Mouse (Mus musculus) stomach, postnatal 0 days (tissue): ENCODE data around the gene Otulin. TPM values are rescaled to one million over a fixed set of nuclear protein-coding genes. Genes with fewer than 3 reads are reported as not detected.

Source experiments
- ATAC-seq: fragments of 200-750 bp; cut with Nextera tagmentation; 2 replicates; pipeline ENCODE4 v1.8.0; 2017; ENCODE audit not compliant: low FRiP score, low TSS enrichment
- DNase-seq: peaks from one replicate; pipeline ENCODE4 v3.0.0-alpha.2; 2016; ENCODE audit warnings: low spot score
- H3K27ac ChIP-seq: fragments of 300-500 bp; sonication (generic); replicated peaks from 2 replicates; pipeline ENCODE4 v1.5.1; 2014; ENCODE audit warnings: mild to moderate bottlenecking, control low read depth
- H3K27me3 ChIP-seq: fragments of 300-500 bp; sonication (generic); 2 replicates; pipeline ENCODE4 v1.6.1; 2014; ENCODE audit warnings: low read length; ENCODE audit not compliant: control insufficient read depth, insufficient read depth
- H3K36me3 ChIP-seq: fragments of 300-500 bp; sonication (generic); 2 replicates; pipeline ENCODE4 v1.6.1; 2014; ENCODE audit warnings: low read length, mixed read lengths; ENCODE audit not compliant: control insufficient read depth, insufficient read depth
- H3K4me1 ChIP-seq: fragments of 300-500 bp; sonication (generic); replicated peaks from 2 replicates; pipeline ENCODE4 v1.6.1; 2014; ENCODE audit warnings: antibody characterized with exemption; ENCODE audit not compliant: control insufficient read depth, insufficient read depth
- H3K4me2 ChIP-seq: fragments of 300-500 bp; sonication (generic); replicated peaks from 2 replicates; pipeline ENCODE4 v1.6.1; 2014; ENCODE audit warnings: low read depth, mild to moderate bottlenecking, control low read depth, moderate library complexity
- H3K4me3 ChIP-seq: fragments of 300-500 bp; sonication (generic); 2 replicates; pipeline ENCODE4 v1.5.1; 2014; ENCODE audit warnings: low read depth, low read length, control low read depth
- H3K9ac ChIP-seq: fragments of 300-500 bp; sonication (generic); 2 replicates; pipeline ENCODE4 v1.6.1; 2014; ENCODE audit warnings: mild to moderate bottlenecking, low read length, control low read depth, mixed read lengths
- H3K9me3 ChIP-seq: fragments of 300-500 bp; sonication (generic); 2 replicates; pipeline ENCODE4 v1.6.1; 2016; ENCODE audit warnings: low read length; ENCODE audit not compliant: control insufficient read depth
- CTCF ChIP-seq: IDR thresholded peaks from 2 replicates; pipeline ENCODE4 v1.5.1; 2016; ENCODE audit warnings: antibody characterized with exemption, low read depth, mild to moderate bottlenecking, moderate library complexity
- EP300 ChIP-seq: optimal IDR thresholded peaks from 2 replicates; pipeline ENCODE3; 2016; ENCODE audit warnings: antibody characterized with exemption
- WGBS: fragments of 180-500 bp; shearing (Covaris S2); extraction: QIAGEN DNeasy Blood & Tissue Kit; methylation state at CpG from one replicate; pipeline ENCODE4 v1.1.7; 2014; 5-methylcytosine and 5-hydroxymethylcytosine counted together
- polyA plus RNA-seq: library from polyadenylated mRNA; unstranded; fragments of >200 nt; fragmentation: Nextera tagmentation; extraction: Ambion mirVana; gene quantifications from 2 replicates; pipeline ENCODE4 v1.2.1, GENCODE M21; 2015

Otulin gene
- polyA plus RNA-seq, 1 experiment from 2014 or later = 23.7 TPM

DNA sequence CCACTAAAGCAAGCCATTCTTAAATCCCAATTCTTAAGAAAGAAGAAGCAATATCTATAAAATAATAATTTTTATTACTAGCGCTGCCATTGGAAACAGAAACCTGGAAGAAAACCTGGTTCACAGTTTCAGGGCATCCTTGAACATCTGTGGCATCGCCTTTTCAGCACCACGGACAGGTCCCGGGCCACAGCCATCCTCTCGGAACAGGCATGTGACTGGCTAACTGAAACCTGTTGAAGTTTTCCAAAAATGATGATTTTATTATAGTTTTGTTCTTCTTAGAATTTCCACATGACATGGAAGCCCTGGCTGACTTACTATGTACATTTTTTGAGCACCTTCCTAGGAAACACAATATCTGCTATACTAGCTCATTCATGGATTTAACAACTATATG, 24.5 kb upstream of the Otulin start:
- Histone ChIP-seq H3K4me2 (no peak overlapping the region), H3K36me3 (no peaks in the 10 kb centered on the region), H3K4me1 (no peaks in the 10 kb centered on the region), H3K4me3 (no peak overlapping the region), H3K9me3 (no peaks in the 10 kb centered on the region), H3K27me3 (no peaks in the 10 kb centered on the region), H3K9ac (no peak overlapping the region), H3K27ac (no peak overlapping the region)
- 12% methylated on average over 5 of the region's 5 CpGs for WGBS
- ATAC-seq (no peak), DNase-seq (peak; percentile 53)
- no peak for TF ChIP-seq CTCF
- no peak for TF ChIP-seq EP300

DNA sequence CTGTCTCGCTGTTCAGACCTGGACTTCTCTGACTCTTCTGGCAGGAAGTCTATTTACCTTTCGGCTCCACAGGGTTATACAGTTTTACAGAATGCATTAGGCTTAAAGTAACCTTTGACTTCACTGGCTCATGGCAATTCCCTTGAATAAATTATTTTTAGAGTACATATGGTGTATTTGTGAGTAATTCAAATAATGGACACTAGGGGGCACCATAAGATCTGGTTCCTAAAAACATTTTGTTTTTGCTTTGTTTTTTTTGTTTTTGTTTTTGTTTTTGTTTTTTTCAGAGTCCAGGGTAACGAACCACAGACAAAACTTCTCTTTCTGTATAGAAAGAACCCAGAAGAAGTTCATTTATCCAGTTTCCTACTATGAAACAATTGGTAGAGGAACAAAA, 17.2 kb upstream of the Otulin start:
- H3K27ac ChIP-seq = no peak overlapping the region
- no peak overlapping the region for H3K9ac ChIP-seq
- ATAC-seq (no peak), DNase-seq (no peak)
- 37% methylated on average over 3 of the region's 3 CpGs for WGBS
- no peak overlapping the region for H3K4me3 ChIP-seq
- no peaks in the 10 kb centered on the region for H3K9me3 ChIP-seq
- no peak for TF ChIP-seq EP300
- peak; percentile 75 for TF ChIP-seq CTCF
- H3K36me3 ChIP-seq = no peaks in the 10 kb centered on the region
- no peak overlapping the region for H3K4me2 ChIP-seq
- H3K27me3 ChIP-seq = no peaks in the 10 kb centered on the region
- no peaks in the 10 kb centered on the region for H3K4me1 ChIP-seq

DNA sequence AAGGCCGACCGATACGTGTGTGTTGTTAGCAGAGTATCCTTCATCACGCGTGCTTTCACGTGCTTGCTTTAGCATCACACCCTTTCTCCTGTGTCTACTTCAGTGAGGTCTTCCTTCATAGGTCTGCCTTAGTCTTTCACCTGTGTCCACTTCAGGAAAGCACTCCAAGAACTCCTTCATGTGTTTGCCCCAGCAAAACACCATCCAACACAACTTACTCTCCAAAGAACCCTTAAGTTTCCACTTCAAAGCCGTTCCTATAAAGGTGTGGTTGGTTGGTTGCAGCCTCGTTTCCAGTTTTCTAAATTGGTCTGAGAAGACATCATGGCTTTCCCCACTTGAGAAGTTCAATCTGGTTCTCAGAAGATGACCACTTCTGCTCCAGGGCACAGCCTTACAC, 16.2 kb upstream of the Otulin start:
- 90% methylated on average over 8 of the region's 8 CpGs for WGBS
- Histone ChIP-seq H3K4me2 (no peak overlapping the region), H3K9me3 (no peaks in the 10 kb centered on the region), H3K36me3 (no peaks in the 10 kb centered on the region), H3K4me1 (no peaks in the 10 kb centered on the region), H3K27ac (no peak overlapping the region), H3K9ac (no peak overlapping the region), H3K4me3 (no peak overlapping the region), H3K27me3 (no peaks in the 10 kb centered on the region)
- TF ChIP-seq CTCF = no peak
- TF ChIP-seq EP300 = no peak
- no peak for DNase-seq
- no peak for ATAC-seq

DNA sequence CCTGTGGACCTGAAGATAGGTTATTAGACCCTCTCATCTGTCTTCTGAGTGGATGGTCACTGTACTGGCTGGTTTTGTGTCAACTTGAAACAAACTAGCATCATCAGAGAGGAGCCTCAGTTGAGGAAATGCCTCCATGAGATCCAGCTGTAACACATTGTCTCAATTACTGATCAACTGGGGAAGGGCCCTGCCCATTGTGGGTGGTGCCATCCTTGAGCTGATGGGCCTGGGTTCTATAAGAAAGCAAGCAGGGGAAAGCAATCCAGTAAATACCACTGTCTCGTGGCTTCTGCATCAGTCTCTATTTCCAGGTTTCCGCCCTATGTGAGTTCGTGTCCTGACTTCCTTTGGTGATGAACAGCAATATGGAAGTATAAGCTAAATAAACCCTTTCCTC, 14.8 kb upstream of the Otulin start:
- no peaks in the 10 kb centered on the region for H3K36me3 ChIP-seq
- no peaks in the 10 kb centered on the region for H3K27me3 ChIP-seq
- H3K4me3 ChIP-seq = no peak overlapping the region
- WGBS = 79% methylated on average over 3 of the region's 3 CpGs
- no peaks in the 10 kb centered on the region for H3K4me1 ChIP-seq
- DNase-seq (no peak), ATAC-seq (no peak)
- no peak overlapping the region for H3K27ac ChIP-seq
- H3K9ac ChIP-seq = no peak overlapping the region
- TF ChIP-seq CTCF (no peak), EP300 (no peak)
- no peak overlapping the region for H3K4me2 ChIP-seq
- H3K9me3 ChIP-seq = no peaks in the 10 kb centered on the region

DNA sequence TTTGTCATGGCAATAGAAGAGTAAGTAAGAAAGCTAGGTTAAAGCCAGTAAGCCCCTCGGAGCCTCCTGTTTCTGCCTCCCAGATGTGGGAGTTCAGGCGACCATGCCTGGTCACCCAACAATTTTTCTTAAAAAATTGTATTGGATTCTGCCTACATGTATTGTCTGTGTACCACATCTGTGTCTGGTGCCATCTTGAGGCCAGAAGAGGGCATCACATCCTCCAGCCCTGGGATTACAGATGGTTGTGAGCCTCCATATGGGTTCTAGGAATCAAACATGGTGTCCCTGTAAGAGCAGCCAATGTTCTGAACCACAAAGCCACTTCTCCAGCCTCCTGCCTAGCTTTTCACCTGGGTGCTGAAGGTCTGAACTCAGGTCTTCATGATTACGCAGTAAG, 12.4 kb upstream of the Otulin start:
- no peak overlapping the region for H3K27ac ChIP-seq
- H3K9me3 ChIP-seq = no peaks in the 10 kb centered on the region
- TF ChIP-seq CTCF = peak; percentile 77
- TF ChIP-seq EP300 = no peak
- no peak overlapping the region for H3K4me2 ChIP-seq
- no peak overlapping the region for H3K4me3 ChIP-seq
- DNase-seq (no peak), ATAC-seq (no peak)
- no peaks in the 10 kb centered on the region for H3K36me3 ChIP-seq
- H3K9ac ChIP-seq = no peak overlapping the region
- 90% methylated on average over 3 of the region's 3 CpGs for WGBS
- H3K4me1 ChIP-seq = no peaks in the 10 kb centered on the region
- no peaks in the 10 kb centered on the region for H3K27me3 ChIP-seq

DNA sequence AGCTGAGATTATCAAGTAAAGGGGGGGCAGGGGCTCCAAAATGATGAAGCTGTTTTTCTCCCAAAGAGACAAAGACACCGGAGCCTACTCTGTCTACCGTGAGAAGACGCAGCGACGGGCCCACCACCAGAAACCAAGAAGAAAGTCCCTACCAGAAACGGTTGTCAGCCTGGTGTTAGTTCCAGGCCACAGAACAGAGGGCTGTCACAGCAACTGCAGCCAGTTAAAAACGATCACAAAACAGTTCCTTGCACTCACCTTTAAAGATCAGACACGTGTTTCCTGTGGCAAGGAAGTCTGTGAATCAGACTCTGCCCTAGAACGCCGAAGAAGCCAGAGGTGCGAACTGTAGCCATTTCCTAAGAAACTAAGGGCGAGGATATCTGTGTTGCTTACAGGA, 10.7 kb upstream of the Otulin start:
- no peaks in the 10 kb centered on the region for H3K36me3 ChIP-seq
- DNase-seq = no peak
- H3K4me2 ChIP-seq = no peak overlapping the region
- no peak overlapping the region for H3K9ac ChIP-seq
- H3K27me3 ChIP-seq = no peaks in the 10 kb centered on the region
- H3K4me1 ChIP-seq = no peaks in the 10 kb centered on the region
- H3K4me3 ChIP-seq = no peak overlapping the region
- ATAC-seq = no peak
- H3K9me3 ChIP-seq = no peaks in the 10 kb centered on the region
- WGBS = 47% methylated on average over 12 of the region's 12 CpGs
- no peak overlapping the region for H3K27ac ChIP-seq
- no peak for TF ChIP-seq EP300
- no peak for TF ChIP-seq CTCF
